Mouse (Mus musculus): ENCODE data around the gene 2610528J11Rik. TPM values are rescaled to one million over a fixed set of nuclear protein-coding genes. Genes with fewer than 3 reads are reported as not detected.
"Not testable (repeated sequence)": the region's sequence is repeated elsewhere in the genome, so short reads cannot be mapped to it uniquely, and the experiment has no call there.

The 2610528J11Rik gene
- total RNA-seq, 2 experiments from 2014 or later = not detected

- no peak for DNase-seq
- intact Hi-C loops (cut with DNase I) = no loop called here
These were observed 11.0 kb downstream of the 2610528J11Rik start for GRCm38 (mm10) chr4:118537801-118538200.

GRCm38 (mm10) chr4:118539904-118540303 is 13.1 kb downstream of the 2610528J11Rik start:
- intact Hi-C loops (cut with DNase I) = no loop called here
- DNase-seq = no peak

GRCm38 (mm10) chr4:118542510-118543157 is 15.8 kb downstream of the 2610528J11Rik start:
- intact Hi-C loops (cut with DNase I) = no loop called here
- DNase-seq = no peak

- intact Hi-C loops (cut with DNase I) = no loop called here
- DNase-seq = no peak
These were observed 16.3 kb downstream of the 2610528J11Rik start for GRCm38 (mm10) chr4:118543158-118543530.

- intact Hi-C loops (cut with DNase I) = no loop called here
- DNase-seq = no peak
These were observed 16.9 kb downstream of the 2610528J11Rik start, which contains the start of gene Tmem125 for GRCm38 (mm10) chr4:118543592-118544260. TSS of gene Tmem125 (minus strand) at chr4:118544044.

- no peak for DNase-seq
- intact Hi-C loops (cut with DNase I) = no loop called here
These were observed 17.8 kb downstream of the 2610528J11Rik start for GRCm38 (mm10) chr4:118544441-118545127.

GRCm38 (mm10) chr4:118547424-118548129 is 20.8 kb downstream of the 2610528J11Rik start:
- intact Hi-C loops (cut with DNase I) = not testable (repeated sequence)

GRCm38 (mm10) chr4:118548130-118548480 is 21.3 kb downstream of the 2610528J11Rik start:
- intact Hi-C loops (cut with DNase I) = not testable (repeated sequence)
- DNase-seq = peak in 1 of 2 experiments; percentile 25

More at GRCm38 (mm10) chr4:118547424-118548129, 20.8 kb downstream of the 2610528J11Rik start:
- peak; percentile 67 to 86 for DNase-seq

GRCm38 (mm10) chr4:118553039-118553649 is 26.3 kb downstream of the 2610528J11Rik start:
- DNase-seq = no peak
- intact Hi-C loops (cut with DNase I) = no loop called here

- no peak for DNase-seq
- intact Hi-C loops (cut with DNase I) = no loop called here
These were observed 37.5 kb downstream of the 2610528J11Rik start for GRCm38 (mm10) chr4:118564062-118564925.

GRCm38 (mm10) chr4:118564926-118565279 is 38.1 kb downstream of the 2610528J11Rik start:
- no peak for DNase-seq
- intact Hi-C loops (cut with DNase I) = no loop called here

GRCm38 (mm10) chr4:118566161-118566676 is 39.4 kb downstream of the 2610528J11Rik start:
- DNase-seq = no peak
- intact Hi-C loops (cut with DNase I) = no loop called here

- intact Hi-C loops (cut with DNase I) = no loop called here
- DNase-seq = no peak
These were observed 41.9 kb downstream of the 2610528J11Rik start for GRCm38 (mm10) chr4:118568709-118569108.

- intact Hi-C loops (cut with DNase I) = no loop called here
These were observed 42.5 kb downstream of the 2610528J11Rik start for GRCm38 (mm10) chr4:118569320-118569719.

GRCm38 (mm10) chr4:118571441-118571840 is 44.6 kb downstream of the 2610528J11Rik start:
- intact Hi-C loops (cut with DNase I) = no loop called here

More at GRCm38 (mm10) chr4:118569320-118569719, 42.5 kb downstream of the 2610528J11Rik start:
- no peak for DNase-seq

GRCm38 (mm10) chr4:118576097-118576496 is 49.3 kb downstream of the 2610528J11Rik start:
- DNase-seq = peak; percentile 51 to 63
- intact Hi-C loops (cut with DNase I) = no loop called here

More at GRCm38 (mm10) chr4:118571441-118571840, 44.6 kb downstream of the 2610528J11Rik start:
- no peak for DNase-seq

GRCm38 (mm10) chr4:118579313-118579712 is 52.5 kb downstream of the 2610528J11Rik start:
- no peak for DNase-seq
- intact Hi-C loops (cut with DNase I) = no loop called here
